Mouse (Mus musculus): ENCODE measurements around the gene Ttll5. TPM values are rescaled to one million over a fixed set of nuclear protein-coding genes. Genes with fewer than 3 reads are reported as not detected.

Gene Ttll5
- 6.4 TPM for polyA plus RNA-seq (2014; fragmentation: Illumina TruSeq; extraction: RNeasy Lipid Tissue Mini Kit (QIAGEN cat#74804); ENCODE audit: low replicate concordance)

DNA sequence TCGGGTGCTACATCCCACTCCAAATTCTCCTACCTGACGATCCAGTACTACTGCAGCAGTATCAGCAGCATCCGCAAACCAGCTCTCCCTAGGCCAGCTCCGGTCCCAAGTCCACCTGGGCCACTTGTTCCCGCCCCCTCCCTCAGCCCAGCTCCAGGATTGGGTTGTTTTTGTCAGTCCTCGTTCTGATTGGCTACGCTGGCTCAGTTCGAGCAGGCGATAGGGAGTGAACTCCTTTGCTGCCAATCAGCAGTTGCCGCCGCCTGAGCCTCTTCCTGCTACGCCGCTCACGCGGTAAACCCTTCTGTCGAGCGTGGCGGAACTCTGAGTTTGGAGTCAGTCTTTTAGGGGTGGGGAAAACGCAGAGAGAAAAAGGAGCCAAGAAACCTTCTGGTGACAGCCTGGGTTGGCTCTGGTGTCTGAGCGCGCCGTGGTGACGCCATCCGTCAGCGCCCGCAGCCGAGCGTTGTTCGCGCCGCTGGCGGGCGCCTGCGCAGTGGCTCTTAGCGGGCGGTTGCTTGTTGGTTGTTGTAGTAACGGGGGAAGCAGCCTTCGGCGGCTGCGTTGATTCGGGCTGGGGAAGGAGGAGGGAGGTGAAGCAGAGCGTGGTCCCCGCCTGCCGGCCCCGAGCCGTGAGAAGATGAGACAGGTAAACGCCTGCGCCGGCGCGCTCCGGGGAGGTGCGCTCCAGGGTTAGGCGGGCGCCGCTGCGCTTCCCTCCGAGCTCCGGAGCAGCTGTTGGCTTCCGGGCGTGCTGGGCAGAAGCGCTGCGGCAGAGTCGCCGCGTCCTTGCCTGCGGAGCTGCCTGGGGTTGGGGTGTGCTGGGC is at the start of gene Ttll5, which contains the start of gene Erg28:
Gene Ttll5, plus strand, starts transcription at position 222 of the 827 bp plus-strand sequence.
Gene Erg28, minus strand, starts transcription at position 113 of the 827 bp plus-strand sequence.

DNA sequence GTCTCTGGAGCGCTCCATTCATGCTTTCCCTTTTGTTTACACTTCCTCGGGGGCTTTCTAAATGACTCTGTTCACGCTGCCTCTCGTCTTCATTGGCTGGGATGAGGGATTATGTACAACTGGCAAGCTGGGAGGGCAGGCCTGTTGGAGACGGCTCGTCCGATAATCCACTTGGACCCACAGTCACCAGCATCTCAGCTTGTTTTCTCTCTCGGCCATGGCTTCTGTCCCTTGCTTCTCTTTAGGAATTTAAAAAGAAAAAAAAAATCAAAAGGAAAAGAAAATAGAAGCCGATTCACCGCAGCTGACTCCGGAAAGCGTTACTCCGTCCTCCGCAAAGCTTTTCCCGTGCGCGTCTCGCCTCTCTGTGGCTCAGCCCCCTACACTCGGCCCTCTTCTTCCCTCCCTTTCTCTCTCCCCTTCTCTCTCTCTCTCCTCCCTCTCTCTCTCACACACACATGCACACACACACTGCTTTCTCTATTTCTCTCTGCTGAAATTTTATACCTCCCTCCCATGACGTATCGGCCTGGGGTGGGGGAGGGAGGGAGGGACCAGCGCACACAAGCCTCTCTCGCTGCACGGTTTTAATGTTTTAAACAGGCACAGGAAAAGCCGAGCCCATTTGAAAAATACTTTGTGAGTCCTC is 254.2 kb downstream of the Ttll5 start, which contains the start of gene Tgfb3:
Gene Tgfb3, minus strand, starts transcription at position 489 of the 649 bp plus-strand sequence.

DNA sequence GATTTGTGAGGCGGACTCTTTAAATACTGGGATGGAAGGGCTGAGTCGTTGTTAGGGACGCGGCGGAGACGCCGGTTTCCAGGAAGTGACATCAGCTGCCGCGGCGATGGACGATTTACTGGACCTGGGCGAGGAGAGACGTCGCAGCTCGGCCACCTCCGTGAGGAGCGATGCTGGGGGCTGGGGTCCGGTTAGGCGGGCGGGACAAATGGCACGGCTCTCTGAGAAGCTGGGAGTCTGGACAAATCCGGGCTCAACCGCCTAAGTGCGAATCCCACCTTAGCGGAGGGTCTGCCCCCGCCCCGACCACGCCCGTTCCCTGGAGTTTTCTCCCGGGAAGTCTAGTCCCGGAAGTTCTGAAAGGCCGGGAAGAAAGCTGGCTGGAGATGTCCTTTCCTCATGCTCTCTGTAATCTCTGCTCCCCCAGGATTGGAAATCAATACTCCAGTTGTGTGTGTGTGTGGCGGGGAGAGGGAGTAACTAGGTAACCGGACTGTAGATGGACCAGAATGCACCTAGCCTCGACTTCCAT is 258.1 kb downstream of the Ttll5 start, which contains the start of gene Ift43:
Gene Ift43, plus strand, starts transcription at position 61 of the 532 bp plus-strand sequence.

Other genes starting within 250 kb of the Ttll5 start
- not detected for gene Jdp2, start 225.6 kb upstream of the Ttll5 start, polyA plus RNA-seq (2014; fragmentation: Illumina TruSeq; extraction: RNeasy Lipid Tissue Mini Kit (QIAGEN cat#74804); ENCODE audit: low replicate concordance)
- not detected for gene Batf, start 138.0 kb upstream of the Ttll5 start, polyA plus RNA-seq (2014; fragmentation: Illumina TruSeq; extraction: RNeasy Lipid Tissue Mini Kit (QIAGEN cat#74804); ENCODE audit: low replicate concordance)
- gene Flvcr2, start 78.1 kb upstream of the Ttll5 start, polyA plus RNA-seq (2014; fragmentation: Illumina TruSeq; extraction: RNeasy Lipid Tissue Mini Kit (QIAGEN cat#74804); ENCODE audit: low replicate concordance) = 1.2 TPM
- 178 TPM for gene Erg28, start 109 bp upstream of the Ttll5 start, polyA plus RNA-seq (2014; fragmentation: Illumina TruSeq; extraction: RNeasy Lipid Tissue Mini Kit (QIAGEN cat#74804); ENCODE audit: low replicate concordance)